Mouse (Mus musculus) mature B cell (primary cell): ENCODE results near the gene Pi16.

Source experiments
- in situ Hi-C: fragments of 300-500 bp; cut with MboI; formaldehyde crosslinking; loops from 2 replicates; pipeline ENCODE4 v1.14.3; 2019

Gene Pi16

GRCm38 (mm10) chr17:29303856-29304255 lies 13.6 kb upstream of the Pi16 start:
- in situ Hi-C loops = no loop called here

- in situ Hi-C loops = no loop called here
These were observed 13.0 kb upstream of the Pi16 start for GRCm38 (mm10) chr17:29304376-29305057.

- in situ Hi-C loops = no loop called here
These were observed 12.2 kb upstream of the Pi16 start for GRCm38 (mm10) chr17:29305058-29305806.

- in situ Hi-C loops = no loop called here
These were observed 11.6 kb upstream of the Pi16 start for GRCm38 (mm10) chr17:29305871-29306270.

GRCm38 (mm10) chr17:29310056-29310623 lies 7.3 kb upstream of the Pi16 start:
- in situ Hi-C loops = no loop called here

GRCm38 (mm10) chr17:29311602-29312001 lies 5.9 kb upstream of the Pi16 start:
- in situ Hi-C loops = no loop called here

- in situ Hi-C loops = no loop called here
These were observed 5.4 kb upstream of the Pi16 start for GRCm38 (mm10) chr17:29312082-29312481.

- in situ Hi-C loops = no loop called here
These were observed 4.2 kb upstream of the Pi16 start for GRCm38 (mm10) chr17:29313300-29313699.

GRCm38 (mm10) chr17:29315672-29316465 lies 1.6 kb upstream of the Pi16 start:
- in situ Hi-C loops = no loop called here

GRCm38 (mm10) chr17:29316891-29317290 lies 589 bp upstream of the Pi16 start:
- in situ Hi-C loops = no loop called here

- in situ Hi-C loops = no loop called here
These were observed 1.3 kb downstream of the Pi16 start for GRCm38 (mm10) chr17:29318731-29319250.

GRCm38 (mm10) chr17:29319476-29319875 lies 2.0 kb downstream of the Pi16 start:
- in situ Hi-C loops = no loop called here

- in situ Hi-C loops = no loop called here
These were observed 2.6 kb downstream of the Pi16 start for GRCm38 (mm10) chr17:29319881-29320639.

- in situ Hi-C loops = no loop called here
These were observed 4.5 kb downstream of the Pi16 start for GRCm38 (mm10) chr17:29321765-29322602.

- in situ Hi-C loops = no loop called here
These were observed 5.1 kb downstream of the Pi16 start for GRCm38 (mm10) chr17:29322603-29322962.

- in situ Hi-C loops = no loop called here
These were observed 6.1 kb downstream of the Pi16 start for GRCm38 (mm10) chr17:29323625-29324024.

GRCm38 (mm10) chr17:29325831-29326230 lies 8.4 kb downstream of the Pi16 start:
- in situ Hi-C loops = no loop called here

- in situ Hi-C loops = no loop called here
These were observed 9.3 kb downstream of the Pi16 start for GRCm38 (mm10) chr17:29326531-29327529.

- in situ Hi-C loops = no loop called here
These were observed 10.2 kb downstream of the Pi16 start for GRCm38 (mm10) chr17:29327691-29328090.
